Mouse (Mus musculus) T-helper 1 cell (primary cell): ENCODE results near the gene Akap9.
"Not testable (repeated sequence)": the region's sequence is repeated elsewhere in the genome, so short reads cannot be mapped to it uniquely, and the experiment has no call there.

Experiments
- in situ Hi-C: fragments of 300-600 bp; cut with MboI, MseI; formaldehyde crosslinking; loops from one replicate; pipeline ENCODE4 v1.15.1; 2025; ENCODE audit warnings: high pct_unique_total_duplicates

The Akap9 gene

GRCm38 (mm10) chr5:3927801-3928689 lies at the start of gene Akap9:
Gene Akap9, plus strand, starts transcription at chr5:3928054.
- in situ Hi-C loops, result no loop called here

- in situ Hi-C loops, result loop anchor here (10.0 kb wide), 1 partner anchor 222 kb away; no protein-coding TSS in a partner anchor
Observed at GRCm38 (mm10) chr5:3886862-3887261, 41.0 kb upstream of the Akap9 start.

DNA sequence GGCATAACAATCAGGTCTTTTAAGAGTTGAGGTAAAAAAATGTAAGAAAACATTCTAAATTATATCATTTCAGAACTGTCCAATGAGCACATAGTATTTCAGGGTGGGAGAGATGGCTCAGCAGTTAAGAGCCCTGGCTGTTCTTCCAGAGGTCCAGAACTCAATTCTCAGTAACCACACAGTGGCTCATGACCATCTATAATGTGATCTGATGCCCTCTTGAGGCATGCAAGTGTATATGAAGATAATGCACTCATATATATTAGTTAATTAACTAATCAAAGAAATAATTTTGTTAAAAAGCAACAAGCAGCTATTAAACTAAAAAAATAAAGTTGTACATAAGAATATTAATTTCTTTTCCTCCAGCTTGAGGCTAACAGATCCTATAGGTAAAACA lies 38.7 kb upstream of the Akap9 start:
- in situ Hi-C loops, result loop anchor here (10.0 kb wide), 1 partner anchor 224 kb away; no protein-coding TSS in a partner anchor

DNA sequence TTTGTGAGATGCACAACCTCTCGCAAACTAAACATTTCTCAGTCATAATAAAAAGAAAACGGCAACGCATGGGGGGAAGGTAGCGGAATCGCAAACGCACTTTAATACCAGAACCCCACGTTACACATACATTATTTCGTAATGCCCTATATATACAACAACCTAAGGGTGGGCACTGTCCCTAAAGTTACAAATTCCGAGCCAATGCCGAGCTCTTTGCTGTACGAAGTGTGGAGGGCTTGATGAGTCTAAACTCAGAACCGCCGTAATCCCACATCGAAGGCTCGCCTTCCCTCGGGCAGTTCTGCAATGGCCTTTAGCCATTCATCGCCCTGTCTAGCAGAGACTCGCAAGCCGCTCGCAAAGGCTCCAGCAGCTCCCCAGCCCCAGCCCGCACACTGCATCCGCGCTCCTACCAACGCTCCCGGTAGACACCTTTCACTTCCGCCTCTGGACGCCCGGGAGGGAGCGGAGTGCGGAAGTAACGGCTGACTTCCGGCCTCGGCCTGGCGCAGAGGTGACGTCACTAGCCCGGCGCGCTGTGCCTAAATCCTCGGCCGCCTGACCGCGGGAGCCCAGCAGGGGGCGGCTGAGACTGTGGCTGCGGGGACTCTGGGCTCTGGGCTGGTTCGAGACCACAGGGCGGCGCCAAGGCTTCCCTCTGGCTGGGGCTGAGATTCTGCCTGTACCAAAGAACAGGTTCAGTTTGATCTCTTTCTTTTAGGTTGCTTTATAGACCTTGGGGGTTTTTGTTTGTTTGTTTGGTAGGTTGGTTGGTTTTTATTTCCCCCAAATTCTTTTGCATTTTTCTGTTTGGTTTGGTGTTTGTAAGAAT lies 34.2 kb upstream of the Akap9 start, which contains the start of gene Mterf1a:
Gene Mterf1a, minus strand, starts transcription at position 475 of the 835 bp plus-strand sequence.
- in situ Hi-C loops, result loop anchor here (5.0 kb wide), 1 partner anchor 299 kb away; the partner anchor contains the start of gene Mterf1b

DNA sequence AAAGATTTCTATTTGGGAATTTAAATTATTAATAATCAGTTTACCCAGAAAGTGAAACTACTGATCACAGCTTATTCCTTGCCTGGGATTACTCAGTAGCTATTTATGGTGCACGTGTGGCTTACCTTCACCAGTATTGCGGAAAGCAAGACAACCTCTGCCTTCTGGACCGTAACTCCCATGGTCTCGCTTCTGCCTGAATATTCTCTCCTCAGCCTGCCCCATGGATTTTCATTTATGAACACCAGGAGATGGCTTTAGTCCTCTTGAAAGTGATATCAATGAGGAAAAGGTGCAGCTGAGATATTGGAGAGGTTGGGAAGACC lies 33.6 kb upstream of the Akap9 start:
- in situ Hi-C loops, result loop anchor here (5.0 kb wide), 1 partner anchor 298 kb away; the partner anchor contains the start of gene Mterf1b

GRCm38 (mm10) chr5:3905471-3905870 lies 22.4 kb upstream of the Akap9 start:
- in situ Hi-C loops, result no loop called here

- in situ Hi-C loops, result no loop called here
Observed at GRCm38 (mm10) chr5:3922350-3922749, 5.5 kb upstream of the Akap9 start.

DNA sequence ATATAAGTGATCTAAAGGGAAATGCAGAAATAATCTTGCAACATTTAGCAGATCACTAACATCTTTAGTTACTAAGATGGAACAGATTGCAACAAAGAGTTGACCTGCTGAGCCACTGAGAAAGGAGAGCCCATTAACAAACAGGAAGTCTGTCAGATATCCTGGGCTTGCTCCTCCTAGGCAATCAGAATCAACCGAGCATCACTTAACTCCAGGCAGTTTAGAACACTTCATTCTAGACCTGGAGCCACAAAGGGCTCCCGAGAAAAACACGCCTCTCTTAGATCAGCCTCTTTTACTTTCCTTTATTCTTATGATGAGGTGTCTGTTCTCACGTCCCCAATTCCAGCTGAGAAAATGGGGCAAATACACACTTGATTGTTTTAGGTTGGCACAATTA lies 1.2 kb upstream of the Akap9 start:
- in situ Hi-C loops, result no loop called here

DNA sequence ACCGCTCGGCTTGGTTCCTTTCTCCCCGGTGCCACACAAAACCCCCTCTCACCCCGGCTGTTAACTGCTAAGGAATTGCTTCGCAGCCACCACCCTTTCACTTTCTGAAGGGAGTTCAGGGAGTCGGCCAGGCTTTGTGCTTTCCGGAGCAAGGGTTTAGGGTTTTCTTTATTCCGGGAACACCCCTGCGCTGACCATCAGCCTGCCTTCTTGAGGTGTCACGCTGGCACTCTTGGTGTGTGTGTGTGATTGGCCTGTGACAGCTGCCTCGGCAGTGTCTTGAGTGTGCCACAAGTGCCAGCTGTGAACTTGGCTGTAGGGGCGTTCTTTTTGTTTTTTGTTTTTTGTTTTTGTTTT lies 814 bp downstream of the Akap9 start:
- in situ Hi-C loops, result no loop called here

- in situ Hi-C loops, result no loop called here
Observed at GRCm38 (mm10) chr5:3930760-3931159, 2.9 kb downstream of the Akap9 start.

GRCm38 (mm10) chr5:3931636-3932035 lies 3.8 kb downstream of the Akap9 start:
- in situ Hi-C loops, result no loop called here

GRCm38 (mm10) chr5:3933551-3933950 lies 5.7 kb downstream of the Akap9 start:
- in situ Hi-C loops, result no loop called here

GRCm38 (mm10) chr5:3935266-3935665 lies 7.4 kb downstream of the Akap9 start:
- in situ Hi-C loops, result no loop called here

GRCm38 (mm10) chr5:3935778-3936554 lies 8.1 kb downstream of the Akap9 start:
- in situ Hi-C loops, result no loop called here

GRCm38 (mm10) chr5:3938905-3939304 lies 11.1 kb downstream of the Akap9 start:
- in situ Hi-C loops, result no loop called here

DNA sequence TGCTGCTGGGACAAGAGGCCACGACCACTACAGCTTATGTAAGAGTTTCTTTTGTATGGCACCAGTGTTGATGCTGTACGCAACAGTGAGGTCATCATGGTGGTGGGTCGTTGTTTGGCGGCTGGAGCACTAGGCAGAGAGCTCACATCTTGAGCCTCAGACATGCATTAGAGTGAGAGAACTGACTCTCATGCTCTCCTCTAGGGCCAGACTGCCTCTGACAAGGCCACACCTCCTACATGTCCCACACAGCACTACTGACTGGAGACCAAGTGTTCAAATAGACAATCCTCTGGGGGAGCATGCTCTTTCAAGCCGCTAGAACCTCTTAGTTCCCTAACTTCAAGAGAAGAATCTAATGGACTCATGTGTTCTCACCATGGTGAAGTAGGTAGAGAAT lies 11.5 kb downstream of the Akap9 start:
- in situ Hi-C loops, result no loop called here

- in situ Hi-C loops, result no loop called here
Observed at GRCm38 (mm10) chr5:3941240-3941639, 13.4 kb downstream of the Akap9 start.

GRCm38 (mm10) chr5:3943169-3943568 lies 15.3 kb downstream of the Akap9 start:
- in situ Hi-C loops, result not testable (repeated sequence)

DNA sequence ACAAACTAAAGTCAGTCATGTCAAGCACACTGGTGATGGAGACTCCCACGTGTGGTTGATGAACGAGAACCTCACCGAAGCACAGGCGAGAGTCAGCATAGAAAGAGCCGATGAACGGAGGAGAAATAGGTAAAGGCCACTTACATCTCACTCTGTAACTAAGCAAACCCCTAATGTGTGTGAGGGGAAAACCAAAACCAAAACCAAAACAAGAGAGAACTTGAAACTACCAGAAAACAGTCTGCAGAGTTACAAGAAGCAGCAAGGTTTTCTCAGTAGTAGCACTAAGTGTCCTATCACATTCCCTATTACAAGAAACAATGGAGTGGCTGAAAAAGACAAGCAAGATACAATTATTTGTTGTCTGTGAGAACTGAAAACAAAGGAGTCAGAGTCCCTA lies 24.6 kb downstream of the Akap9 start:
- in situ Hi-C loops, result no loop called here

GRCm38 (mm10) chr5:3954541-3954940 lies 26.7 kb downstream of the Akap9 start:
- in situ Hi-C loops, result no loop called here

GRCm38 (mm10) chr5:3961286-3961685 lies 33.4 kb downstream of the Akap9 start:
- in situ Hi-C loops, result no loop called here

GRCm38 (mm10) chr5:3968415-3968814 lies 40.6 kb downstream of the Akap9 start:
- in situ Hi-C loops, result no loop called here
